Mouse (Mus musculus): ENCODE measurements around the gene Nek7. TPM values are rescaled to one million over a fixed set of nuclear protein-coding genes. Genes with fewer than 3 reads are reported as not detected.

The Nek7 gene
- total and polyA plus RNA-seq, 3 experiments: 29.1 to 75.1 (median 63.7) TPM

DNA sequence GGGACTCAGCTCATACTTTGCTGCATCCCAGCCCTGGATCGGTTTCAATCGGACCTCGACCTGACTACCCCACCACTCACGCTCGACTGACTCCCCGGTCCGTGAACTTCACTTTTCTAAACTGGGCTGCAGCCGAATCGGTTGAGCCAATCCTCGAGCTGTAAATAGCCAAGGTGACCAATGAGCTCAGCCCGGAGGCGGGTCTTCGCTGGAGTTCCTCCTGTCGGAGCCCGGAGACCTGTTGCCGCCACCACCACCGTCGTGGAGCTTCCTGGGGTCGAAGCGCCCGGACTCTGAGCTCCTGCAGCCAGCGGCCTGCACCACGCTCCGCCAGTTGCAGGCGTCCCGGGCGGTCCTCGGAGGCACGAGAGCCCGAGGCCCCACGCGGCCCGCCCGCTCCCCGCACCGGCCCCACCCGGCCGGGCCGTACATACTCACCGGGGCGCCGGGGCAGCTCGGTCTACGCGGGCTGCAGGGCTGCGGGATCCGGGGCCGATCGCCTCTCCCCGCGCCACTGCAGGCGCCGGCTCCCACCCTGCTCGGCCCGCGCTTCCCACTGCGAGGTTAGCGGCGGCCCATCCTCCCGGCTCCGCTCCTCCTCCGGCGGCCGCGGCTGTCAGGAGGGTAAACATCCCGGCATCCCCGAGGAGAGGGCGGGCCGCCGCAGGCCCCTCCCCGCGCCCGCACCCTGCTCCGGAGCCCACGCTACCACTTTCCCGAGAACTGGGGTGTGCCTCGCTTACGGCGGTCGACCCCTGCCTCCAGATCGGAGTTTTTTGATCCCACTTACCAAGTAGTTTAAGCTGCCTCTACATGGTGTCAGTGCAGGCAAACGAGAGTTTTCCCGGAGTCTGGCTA lies 598 bp downstream of the Nek7 start (continued):
- TF ChIP-seq GABPA (IDR thresholded peaks at IDR 0.05; ENCODE audit: insufficient replicate concordance, low read depth, low read length) (no peak), ZNF384 (IDR thresholded peaks at IDR 0.05; ENCODE audit: low read depth, low read length) (no peak), TBP (conservative IDR thresholded peaks at IDR 0.05; ENCODE audit: low read depth, low read length) (peak; percentile 93), POLR2AphosphoS2 (IDR thresholded peaks at IDR 0.05; ENCODE audit: low read depth, low read length) (no peak; the same call in 1 of the 2 replicates), MEF2A (IDR thresholded peaks at IDR 0.05; ENCODE audit: borderline replicate concordance, low read depth, low read length) (0 out of 2 replicates have a peak, but pooled peaks have one; percentile 10), TCF12 (IDR thresholded peaks at IDR 0.05; ENCODE audit: low read depth, low read length) (peak; percentile 46; the same call in 1 of the 2 replicates), SIN3A (IDR thresholded peaks at IDR 0.05; ENCODE audit: low read length) (no peak; the same call in 1 of the 2 replicates), RCOR1 (conservative IDR thresholded peaks at IDR 0.05; ENCODE audit: low read depth, low read length) (no peak), MAFK (IDR thresholded peaks at IDR 0.05; ENCODE audit: insufficient replicate concordance, low read length) (no peak), SMC3 (IDR thresholded peaks at IDR 0.05; ENCODE audit: low read depth, low read length) (no peak), USF1 (IDR thresholded peaks at IDR 0.05; ENCODE audit: low read depth, low read length) (no peak)

DNA sequence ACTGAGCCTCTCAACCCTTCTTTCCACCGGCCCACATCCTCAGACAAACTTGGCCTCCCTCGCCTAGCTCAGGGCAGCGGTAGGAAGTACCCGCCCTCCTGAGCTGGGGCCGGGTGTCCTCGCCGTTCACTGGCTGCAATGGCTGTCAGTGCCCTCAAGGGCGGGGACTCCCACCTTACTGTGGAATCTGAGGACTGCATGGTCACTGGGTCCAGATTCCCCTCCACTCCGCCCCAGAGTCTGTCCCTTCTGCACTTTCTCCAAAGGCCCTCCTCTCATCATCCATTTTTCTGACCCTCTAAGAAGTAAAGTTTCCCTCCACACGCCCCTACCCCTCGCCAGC lies 2.0 kb downstream of the Nek7 start:
- Histone ChIP-seq H3K9me3 (replicated peaks; ENCODE audit: low read length) (no peaks in the 10 kb centered on the region), H3K9ac (ENCODE audit: insufficient read depth, low read depth) (peak overlapping the region; percentile 97), H3K27me3 (replicated peaks) (no peaks in the 10 kb centered on the region), H3K4me3 (replicated peaks in 1 of 3; ENCODE audit: low read depth in 2 of 3, low read length in 2 of 3, poor library complexity in 1 of 3) (peak overlapping the region; percentile 57 to 89 (median 81)), H3K4me1 (ENCODE audit: control insufficient read depth in 1 of 2, insufficient read depth in 2 of 2) (peaks cover 10 to 54% of the 10 kb centered on the region in 2 experiments), H3K36me3 (replicated peaks in 1 of 2; ENCODE audit: control insufficient read depth in 1 of 2, insufficient read depth in 1 of 2, low read length in 1 of 2) (no peaks in the 10 kb centered on the region), H3K4me2 (ENCODE audit: insufficient read depth, low read depth, poor library complexity, severe bottlenecking) (peak overlapping the region; percentile 97), H3K79me2 (replicated peaks; ENCODE audit: control insufficient read depth, extremely low read depth, insufficient read depth, poor library complexity, severe bottlenecking) (peaks cover 36% of the 10 kb centered on the region), H3K27ac (ENCODE audit: insufficient read depth, low read depth) (peak overlapping the region; percentile 91)
- DNase-seq (ENCODE audit: extremely low read depth): peak; percentile 89
- in situ Hi-C loops (cut with MboI; ENCODE audit: low pct_ligation_motif_present, low pct_unique_long_range_greater_than_20kb, low sequenced_read_pairs) (no loop called here), dilution Hi-C loops (cut with MboI; ENCODE audit: extremely low pct_ligation_motif_present, extremely low pct_unique_long_range_greater_than_20kb, low sequenced_read_pairs) (no loop called here)
- TF ChIP-seq UBTF (IDR thresholded peaks at IDR 0.05; ENCODE audit: low read depth, low read length) (no peak; the same call in 1 of the 2 replicates), MXI1 (IDR thresholded peaks at IDR 0.05; ENCODE audit: low read depth, low read length) (peak; percentile 72), ZMIZ1 (IDR thresholded peaks at IDR 0.05; ENCODE audit: low read depth, low read length) (peak; percentile 88; the same call in 1 of the 2 replicates), CHD2 (IDR thresholded peaks at IDR 0.05; ENCODE audit: low read length) (peak; percentile 40; the same call in 1 of the 2 replicates), POLR2AphosphoS2 (IDR thresholded peaks at IDR 0.05; ENCODE audit: low read depth, low read length) (peak; percentile 49; the same call in 1 of the 2 replicates), ZKSCAN1 (IDR thresholded peaks at IDR 0.05; ENCODE audit: borderline replicate concordance, low read depth, low read length) (no peak), USF1 (IDR thresholded peaks at IDR 0.05; ENCODE audit: low read depth, low read length) (no peak), MYC (IDR thresholded peaks at IDR 0.05; ENCODE audit: low read depth, low read length) (peak; percentile 52; the same call in 1 of the 2 replicates), SMC3 (IDR thresholded peaks at IDR 0.05; ENCODE audit: low read depth, low read length) (no peak; the same call in 1 of the 2 replicates), JUND (conservative IDR thresholded peaks at IDR 0.05; ENCODE audit: low read depth, low read length) (no peak), RAD21 (IDR thresholded peaks at IDR 0.05; ENCODE audit: low read depth, low read length) (no peak), GABPA (IDR thresholded peaks at IDR 0.05; ENCODE audit: insufficient replicate concordance, low read depth, low read length) (no peak), E2F4 (IDR thresholded peaks at IDR 0.05; ENCODE audit: insufficient replicate concordance, low read depth, low read length) (no peak; the same call in 1 of the 2 replicates), USF2 (conservative IDR thresholded peaks at IDR 0.05; ENCODE audit: low read depth, low read length) (no peak), IRF4 (IDR thresholded peaks at IDR 0.05; ENCODE audit: low read depth, low read length) (peak; percentile 50; the same call in 1 of the 2 replicates), PAX5 (IDR thresholded peaks at IDR 0.05; ENCODE audit: low read length) (no peak), TBP (conservative IDR thresholded peaks at IDR 0.05; ENCODE audit: low read depth, low read length) (peak; percentile 86; the same call in 1 of the 2 replicates), MAFK (IDR thresholded peaks at IDR 0.05; ENCODE audit: insufficient replicate concordance, low read length) (no peak), NRF1 (IDR thresholded peaks at IDR 0.05; ENCODE audit: low read depth, low read length) (no peak; the same call in 1 of the 2 replicates), ZNF384 (IDR thresholded peaks at IDR 0.05; ENCODE audit: low read depth, low read length) (no peak), ZC3H11A (IDR thresholded peaks at IDR 0.05; ENCODE audit: low read depth, low read length) (no peak), MAX (IDR thresholded peaks at IDR 0.05; ENCODE audit: low read length) (no peak), HCFC1 (IDR thresholded peaks at IDR 0.05; ENCODE audit: low read depth, low read length) (peak; percentile 51), MEF2A (IDR thresholded peaks at IDR 0.05; ENCODE audit: borderline replicate concordance, low read depth, low read length) (no peak), KAT2A (IDR thresholded peaks at IDR 0.05; ENCODE audit: insufficient replicate concordance, low read length) (0 out of 2 replicates have a peak, but pooled peaks have one; percentile 45), JUN (IDR thresholded peaks at IDR 0.05; ENCODE audit: insufficient read depth, low read depth, low read length) (no peak), ETS1 (conservative IDR thresholded peaks at IDR 0.05; ENCODE audit: low read depth, low read length) (0 out of 2 replicates have a peak, but pooled peaks have one; percentile 12), POLR2A (IDR thresholded peaks at IDR 0.05; ENCODE audit: low read depth, low read length) (peak; percentile 86), SIN3A (IDR thresholded peaks at IDR 0.05; ENCODE audit: low read length) (peak; percentile 56; the same call in 1 of the 2 replicates), CHD1 (IDR thresholded peaks at IDR 0.05; ENCODE audit: low read depth, low read length) (no peak)

All from CH12.LX (cell line).